8 mouse cellular contexts compared by ENCODE assay signal in genomic region chr17:45626577-45627134, GRCm38 (mm10). TPM values are rescaled to one million over a fixed set of nuclear protein-coding genes. Genes with fewer than 3 reads are reported as not detected.
DNase-seq lines count a peak whose midpoint lies in the region; ATAC-seq lines count a peak whose summit lies in the region.

No protein-coding gene starts in this region.

- no peaks in the 10 kb centered on the region for H3K36me3 ChIP-seq in hindbrain, embryonic 13.5 days

- ATAC-seq in frontal cortex, adult (ENCODE audit: low TSS enrichment): peak; percentile 74
- no peak for ATAC-seq in hindbrain, embryonic 13.5 days (ENCODE audit: low FRiP score)

- peak overlapping the region; percentile 33; the same call in 1 of the 2 replicates for H3K4me2 ChIP-seq in hindbrain, embryonic 13.5 days

- no peak overlapping the region for H3K4me3 ChIP-seq in hindbrain, embryonic 13.5 days

- no peak overlapping the region for H3K9ac ChIP-seq in hindbrain, embryonic 13.5 days

- no peaks in the 10 kb centered on the region for H3K27me3 ChIP-seq in hindbrain, embryonic 13.5 days

- WGBS in hindbrain, embryonic 13.5 days: 26% methylated on average over 15 of the region's 15 CpGs

- DNase-seq in T-cell, adult 2 months (ENCODE audit: low spot score): peak; percentile 67
- peak; percentile 85 for DNase-seq in cerebellum, adult 9-10 months
- peak; percentile 20 to 64 for DNase-seq in layer of hippocampus, postnatal 25 days (ENCODE audit: extremely low spot score in 1 of 2, low spot score in 1 of 2)
- DNase-seq in lung, postnatal 10 days: peak; percentile 88
- peak; percentile 97 for DNase-seq in retina, embryonic 14.5 days (ENCODE audit: low spot score)
- DNase-seq in urinary bladder, postnatal 10 days (ENCODE audit: low spot score): no peak

- H3K9me3 ChIP-seq in hindbrain, embryonic 13.5 days: no peaks in the 10 kb centered on the region

- peaks cover 11% of the 10 kb centered on the region for H3K4me1 ChIP-seq in hindbrain, embryonic 13.5 days (replicated peaks)

- H3K27ac ChIP-seq in hindbrain, embryonic 13.5 days: no peak overlapping the region

RNA-seq across cellular contexts. Expression of gene Mymx, which starts 24.8 kb away (rescaled TPM):
- polyA plus RNA-seq in hindbrain, embryonic 13.5 days (2015; fragmentation: Nextera tagmentation; extraction: Ambion mirVana): 0.47 and 0.67 TPM in 2 replicates
- not detected for total RNA-seq in layer of hippocampus, postnatal 25 days (2021)

RNA-seq across cellular contexts. Expression of gene Slc29a1, which starts 27.2 kb away (rescaled TPM):
- 33.7 and 38.2 TPM in 2 replicates for polyA plus RNA-seq in hindbrain, embryonic 13.5 days (2015; fragmentation: Nextera tagmentation; extraction: Ambion mirVana)
- 10 to 100 TPM; 19.0 to 19.9 TPM for total RNA-seq in layer of hippocampus, postnatal 25 days (2021)

RNA-seq across cellular contexts. Expression of gene Capn11, which starts 32.5 kb away (rescaled TPM):
- 0.65 and 0.95 TPM in 2 replicates for polyA plus RNA-seq in hindbrain, embryonic 13.5 days (2015; fragmentation: Nextera tagmentation; extraction: Ambion mirVana)
- under 1 TPM; 0.19 to 0.20 TPM for total RNA-seq in layer of hippocampus, postnatal 25 days (2021)

RNA-seq across cellular contexts. Expression of gene Hsp90ab1, which starts 53.6 kb away (rescaled TPM):
- 1,593 and 1,619 TPM in 2 replicates for polyA plus RNA-seq in hindbrain, embryonic 13.5 days (2015; fragmentation: Nextera tagmentation; extraction: Ambion mirVana)
- total RNA-seq in layer of hippocampus, postnatal 25 days (2021): 1,000 to 10,000 TPM; 1,671 to 1,815 TPM

RNA-seq across cellular contexts. Expression of gene Mrpl14, which starts 59.5 kb away (rescaled TPM):
- 121 and 122 TPM in 2 replicates for polyA plus RNA-seq in hindbrain, embryonic 13.5 days (2015; fragmentation: Nextera tagmentation; extraction: Ambion mirVana)
- total RNA-seq in layer of hippocampus, postnatal 25 days (2021): 10 to 100 TPM; 40.0 to 40.9 TPM
